Mouse (Mus musculus): Measurements from ENCODE around the gene Fgfr2. TPM values are rescaled to one million over a fixed set of nuclear protein-coding genes. Genes with fewer than 3 reads are reported as not detected.

Gene Fgfr2
- polyA plus RNA-seq, 1 experiment from 2014 or later = 17.2 TPM

- 78% methylated on average over 3 of the region's 3 CpGs for WGBS
- H3K4me1 ChIP-seq (replicated peaks) = 0 out of 2 replicates have a peak, but pooled peaks cover under 1% of the 10 kb centered on the region
- H3K36me3 ChIP-seq = no peaks in the 10 kb centered on the region
- H3K9ac ChIP-seq = no peak overlapping the region
- H3K4me2 ChIP-seq = no peak overlapping the region
- H3K27ac ChIP-seq = no peak overlapping the region
- no peaks in the 10 kb centered on the region for H3K27me3 ChIP-seq
- ATAC-seq (replicated peaks; ENCODE audit: insufficient number of reproducible peaks, insufficient read depth, low FRiP score, low read depth) = no peak
- H3K4me3 ChIP-seq = no peak overlapping the region
- H3K9me3 ChIP-seq (replicated peaks) = no peaks in the 10 kb centered on the region
These were observed 853.5 kb downstream of the Fgfr2 start for GRCm38 (mm10) chr7:132269661-132270060.

- no peak for ATAC-seq (replicated peaks; ENCODE audit: insufficient number of reproducible peaks, insufficient read depth, low FRiP score, low read depth)
- H3K4me2 ChIP-seq = no peak overlapping the region
- H3K9me3 ChIP-seq (replicated peaks) = no peaks in the 10 kb centered on the region
- no peaks in the 10 kb centered on the region for H3K27me3 ChIP-seq
- no peak overlapping the region for H3K27ac ChIP-seq
- H3K4me1 ChIP-seq (replicated peaks) = peaks cover 7% of the 10 kb centered on the region; the same call in 1 of the 2 replicates
- no peak overlapping the region for H3K4me3 ChIP-seq
- no peak overlapping the region for H3K9ac ChIP-seq
- 81% methylated on average over 4 of the region's 4 CpGs for WGBS
- H3K36me3 ChIP-seq = no peaks in the 10 kb centered on the region
These were observed 855.2 kb downstream of the Fgfr2 start for GRCm38 (mm10) chr7:132267721-132268498.

GRCm38 (mm10) chr7:132264763-132265162 lies 858.4 kb downstream of the Fgfr2 start:
- no peak overlapping the region for H3K27ac ChIP-seq
- H3K36me3 ChIP-seq = no peaks in the 10 kb centered on the region
- no peaks in the 10 kb centered on the region for H3K27me3 ChIP-seq
- no peak overlapping the region for H3K4me3 ChIP-seq
- H3K9me3 ChIP-seq (replicated peaks) = no peaks in the 10 kb centered on the region
- H3K4me1 ChIP-seq (replicated peaks) = peaks cover 16% of the 10 kb centered on the region; the same call in 1 of the 2 replicates
- H3K4me2 ChIP-seq = no peak overlapping the region
- 46% methylated on average over 3 of the region's 3 CpGs for WGBS
- ATAC-seq (replicated peaks; ENCODE audit: insufficient number of reproducible peaks, insufficient read depth, low FRiP score, low read depth) = no peak
- H3K9ac ChIP-seq = no peak overlapping the region

GRCm38 (mm10) chr7:132263186-132263585 lies 860.0 kb downstream of the Fgfr2 start:
- ATAC-seq (replicated peaks; ENCODE audit: insufficient number of reproducible peaks, insufficient read depth, low FRiP score, low read depth) = no peak
- H3K4me2 ChIP-seq = no peak overlapping the region
- no peak overlapping the region for H3K4me3 ChIP-seq
- H3K36me3 ChIP-seq = no peaks in the 10 kb centered on the region
- H3K9me3 ChIP-seq (replicated peaks) = no peaks in the 10 kb centered on the region
- peaks cover 16% of the 10 kb centered on the region; the same call in 1 of the 2 replicates for H3K4me1 ChIP-seq (replicated peaks)
- no peaks in the 10 kb centered on the region for H3K27me3 ChIP-seq
- H3K27ac ChIP-seq = no peak overlapping the region
- 65% methylated on average over 6 of the region's 6 CpGs for WGBS
- no peak overlapping the region for H3K9ac ChIP-seq

- Histone ChIP-seq H3K9ac (no peak overlapping the region), H3K4me1 (replicated peaks) (peaks cover 16% of the 10 kb centered on the region; the same call in 1 of the 2 replicates)
These were observed 860.5 kb downstream of the Fgfr2 start for GRCm38 (mm10) chr7:132262696-132263095.

GRCm38 (mm10) chr7:132261885-132262284 lies 861.3 kb downstream of the Fgfr2 start:
- Histone ChIP-seq H3K27ac (no peak overlapping the region), H3K27me3 (no peaks in the 10 kb centered on the region), H3K4me3 (no peak overlapping the region), H3K4me2 (no peak overlapping the region), H3K9ac (no peak overlapping the region), H3K9me3 (replicated peaks) (no peaks in the 10 kb centered on the region), H3K36me3 (no peaks in the 10 kb centered on the region), H3K4me1 (replicated peaks) (peaks cover 16% of the 10 kb centered on the region; the same call in 1 of the 2 replicates)
- WGBS = 33% methylated on average over 3 of the region's 3 CpGs
- no peak for ATAC-seq (replicated peaks; ENCODE audit: insufficient number of reproducible peaks, insufficient read depth, low FRiP score, low read depth)

More at GRCm38 (mm10) chr7:132262696-132263095, 860.5 kb downstream of the Fgfr2 start:
- Histone ChIP-seq H3K4me2 (no peak overlapping the region), H3K27me3 (no peaks in the 10 kb centered on the region), H3K36me3 (no peaks in the 10 kb centered on the region), H3K4me3 (no peak overlapping the region), H3K27ac (no peak overlapping the region), H3K9me3 (replicated peaks) (no peaks in the 10 kb centered on the region)
- no peak for ATAC-seq (replicated peaks; ENCODE audit: insufficient number of reproducible peaks, insufficient read depth, low FRiP score, low read depth)
- WGBS = 37% methylated on average over 6 of the region's 6 CpGs

GRCm38 (mm10) chr7:132260632-132261031 lies 862.5 kb downstream of the Fgfr2 start:
- no peak overlapping the region for H3K27ac ChIP-seq
- H3K4me3 ChIP-seq = no peak overlapping the region
- no peaks in the 10 kb centered on the region for H3K36me3 ChIP-seq
- WGBS = 68% methylated on average over 5 of the region's 5 CpGs
- H3K9ac ChIP-seq = no peak overlapping the region
- H3K4me1 ChIP-seq (replicated peaks) = peaks cover 16% of the 10 kb centered on the region; the same call in 1 of the 2 replicates
- no peak for ATAC-seq (replicated peaks; ENCODE audit: insufficient number of reproducible peaks, insufficient read depth, low FRiP score, low read depth)
- H3K9me3 ChIP-seq (replicated peaks) = no peaks in the 10 kb centered on the region
- no peak overlapping the region for H3K4me2 ChIP-seq
- no peaks in the 10 kb centered on the region for H3K27me3 ChIP-seq

- Histone ChIP-seq H3K27ac (no peak overlapping the region), H3K4me2 (no peak overlapping the region), H3K9me3 (replicated peaks) (no peaks in the 10 kb centered on the region), H3K4me3 (no peak overlapping the region), H3K4me1 (replicated peaks) (peaks cover 12% of the 10 kb centered on the region; the same call in 1 of the 2 replicates), H3K27me3 (no peaks in the 10 kb centered on the region), H3K9ac (no peak overlapping the region), H3K36me3 (no peaks in the 10 kb centered on the region)
- ATAC-seq (replicated peaks; ENCODE audit: insufficient number of reproducible peaks, insufficient read depth, low FRiP score, low read depth) = no peak
- WGBS = 50% methylated on average over 7 of the region's 7 CpGs
These were observed 864.3 kb downstream of the Fgfr2 start for GRCm38 (mm10) chr7:132258817-132259216.

- H3K9ac ChIP-seq = no peak overlapping the region
- no peak overlapping the region for H3K4me3 ChIP-seq
- no peak overlapping the region for H3K27ac ChIP-seq
- H3K4me2 ChIP-seq = no peak overlapping the region
- no peak for ATAC-seq (replicated peaks; ENCODE audit: insufficient number of reproducible peaks, insufficient read depth, low FRiP score, low read depth)
- no peaks in the 10 kb centered on the region for H3K36me3 ChIP-seq
- WGBS = 72% methylated on average over 5 of the region's 5 CpGs
- H3K9me3 ChIP-seq (replicated peaks) = no peaks in the 10 kb centered on the region
- H3K4me1 ChIP-seq (replicated peaks) = peaks cover 10% of the 10 kb centered on the region; the same call in 1 of the 2 replicates
- no peaks in the 10 kb centered on the region for H3K27me3 ChIP-seq
These were observed 864.9 kb downstream of the Fgfr2 start for GRCm38 (mm10) chr7:132258216-132258615.

GRCm38 (mm10) chr7:132253513-132253912 lies 869.6 kb downstream of the Fgfr2 start:
- no peak overlapping the region for H3K4me2 ChIP-seq
- H3K4me1 ChIP-seq (replicated peaks) = no peaks in the 10 kb centered on the region
- 68% methylated on average over 5 of the region's 5 CpGs for WGBS
- no peak overlapping the region for H3K4me3 ChIP-seq
- H3K9ac ChIP-seq = no peak overlapping the region
- H3K27me3 ChIP-seq = no peaks in the 10 kb centered on the region
- no peak for ATAC-seq (replicated peaks; ENCODE audit: insufficient number of reproducible peaks, insufficient read depth, low FRiP score, low read depth)
- H3K9me3 ChIP-seq (replicated peaks) = no peaks in the 10 kb centered on the region
- H3K27ac ChIP-seq = no peak overlapping the region
- H3K36me3 ChIP-seq = no peaks in the 10 kb centered on the region

- WGBS = 86% methylated on average over 4 of the region's 4 CpGs
- H3K4me1 ChIP-seq (replicated peaks) = no peaks in the 10 kb centered on the region
These were observed 870.1 kb downstream of the Fgfr2 start for GRCm38 (mm10) chr7:132253078-132253477.

More at GRCm38 (mm10) chr7:132253078-132253477, 870.1 kb downstream of the Fgfr2 start:
- no peaks in the 10 kb centered on the region for H3K27me3 ChIP-seq
- ATAC-seq (replicated peaks; ENCODE audit: insufficient number of reproducible peaks, insufficient read depth, low FRiP score, low read depth) = no peak
- H3K4me2 ChIP-seq = no peak overlapping the region
- no peaks in the 10 kb centered on the region for H3K36me3 ChIP-seq
- no peak overlapping the region for H3K27ac ChIP-seq
- H3K9ac ChIP-seq = no peak overlapping the region
- H3K9me3 ChIP-seq (replicated peaks) = no peaks in the 10 kb centered on the region
- no peak overlapping the region for H3K4me3 ChIP-seq
